Mouse (Mus musculus) adrenal gland, postnatal 36 days (tissue): ENCODE data around the gene Ccdc81. TPM values are rescaled to one million over a fixed set of nuclear protein-coding genes. Genes with fewer than 3 reads are reported as not detected.

Experiments used
- DNase-seq, 2 experiments: peaks; one replicate each; pipeline ENCODE4 v3.0.0; 2021; ENCODE audit warnings: mixed read lengths in 1 of 2
- long read RNA-seq, 2 experiments: library from polyadenylated mRNA; stranded (forward); transcript quantifications; one replicate each; pipeline ENCODE4 v2.0.0; 2021; ENCODE audit warnings: borderline sequencing depth in 2 of 2
- total RNA-seq, 2 experiments: library from RNA; stranded (reverse); gene quantifications; 2 replicates each; pipeline ENCODE4 v1.2.3; 2021

Ccdc81 gene
- under 1 TPM in 1 of 2 experiments, not detected in 1; 0.30 TPM for total RNA-seq
- long read RNA-seq, experiment 1 = 0 reads
- long read RNA-seq, experiment 2 = 0 reads

GRCm38 (mm10) chr7:89903442-89904343 lies at the start of gene Ccdc81:
Ccdc81 (minus strand) TSS chr7:89903629.
- DNase-seq = peak; percentile 33 to 46

- DNase-seq = no peak
Measured at GRCm38 (mm10) chr7:89949403-89949802, 46.0 kb upstream of the Ccdc81 start.

- no peak for DNase-seq
Measured at GRCm38 (mm10) chr7:89948026-89948425, 44.6 kb upstream of the Ccdc81 start.

- DNase-seq = peak; percentile 93 to 96
Measured at GRCm38 (mm10) chr7:89940571-89941463, 37.4 kb upstream of the Ccdc81 start, which contains the start of gene Hikeshi. Hikeshi (minus strand) TSS chr7:89941204.

- DNase-seq = no peak
Measured at GRCm38 (mm10) chr7:89939497-89940353, 36.3 kb upstream of the Ccdc81 start.

- no peak for DNase-seq
Measured at GRCm38 (mm10) chr7:89923441-89924180, 20.2 kb upstream of the Ccdc81 start.

GRCm38 (mm10) chr7:89917776-89918175 lies 14.3 kb upstream of the Ccdc81 start:
- DNase-seq = no peak

GRCm38 (mm10) chr7:89916711-89917110 lies 13.3 kb upstream of the Ccdc81 start:
- DNase-seq = no peak

- no peak for DNase-seq
Measured at GRCm38 (mm10) chr7:89913432-89914158, 10.2 kb upstream of the Ccdc81 start.

GRCm38 (mm10) chr7:89912356-89912755 lies 8.9 kb upstream of the Ccdc81 start:
- no peak for DNase-seq

GRCm38 (mm10) chr7:89909711-89910110 lies 6.3 kb upstream of the Ccdc81 start:
- DNase-seq = no peak

- peak in 1 of 2 experiments; percentile 12 for DNase-seq
Measured at GRCm38 (mm10) chr7:89908899-89909621, 5.6 kb upstream of the Ccdc81 start.

GRCm38 (mm10) chr7:89908421-89908820 lies 5.0 kb upstream of the Ccdc81 start:
- DNase-seq = no peak

- DNase-seq = peak; percentile 76 to 82
Measured at GRCm38 (mm10) chr7:89907950-89908349, 4.5 kb upstream of the Ccdc81 start.

- DNase-seq = no peak
Measured at GRCm38 (mm10) chr7:89903007-89903406, 422 bp downstream of the Ccdc81 start.

GRCm38 (mm10) chr7:89891856-89892255 lies 11.6 kb downstream of the Ccdc81 start:
- DNase-seq = peak; percentile 50 to 55

GRCm38 (mm10) chr7:89891412-89891811 lies 12.0 kb downstream of the Ccdc81 start:
- DNase-seq = no peak

- DNase-seq = no peak
Measured at GRCm38 (mm10) chr7:89884551-89884950, 18.9 kb downstream of the Ccdc81 start.

GRCm38 (mm10) chr7:89879686-89880085 lies 23.7 kb downstream of the Ccdc81 start:
- peak in 1 of 2 experiments; percentile 31 for DNase-seq
